ENCODE assay signal across 8 mouse cellular contexts in genomic region chr6:83775638-83776293, GRCm38 (mm10). TPM values are rescaled to one million over a fixed set of nuclear protein-coding genes. Genes with fewer than 3 reads are reported as not detected.
A peak's percentile ranks its signal among the peaks of the same experiment; 100 is the strongest.
DNase-seq lines count a peak whose midpoint lies in the region; ATAC-seq and TF ChIP-seq lines count a peak whose summit lies in the region.

Tex261 (minus strand) TSS chr6:83775813.

- TF ChIP-seq POLR2A in cortical plate, adult 2 months (IDR thresholded peaks at IDR 0.05; ENCODE audit: extremely low read depth, insufficient read depth, low read length) = peak; percentile 56; the same call in 1 of the 2 replicates

- H3K4me1 ChIP-seq in cortical plate, adult 2 months (ENCODE audit: control insufficient read depth, insufficient read depth, low read length) = peaks cover 6% of the 10 kb centered on the region
- H3K4me1 ChIP-seq in megakaryocyte, embryonic 14.5 days = peaks cover 41% of the 10 kb centered on the region

- ATAC-seq in activated CD4-positive, CD25-positive, alpha-beta regulatory T cell, adult 4 months = peak; percentile 89

- H3K36me3 ChIP-seq in megakaryocyte, embryonic 14.5 days (replicated peaks; ENCODE audit: low read length) = peaks cover 33% of the 10 kb centered on the region

- TF ChIP-seq CTCF in cortical plate, adult 2 months (IDR thresholded peaks at IDR 0.05; ENCODE audit: extremely low read depth, insufficient read depth, low read length) = peak; percentile 83

- peak within 1 kb of the TSS; percentile 57 for H3K27ac ChIP-seq in cortical plate, adult 2 months (ENCODE audit: insufficient read depth, low read length)

- DNase-seq in gastrocnemius, adult 8-10 months (ENCODE audit: low spot score in 2 of 2) = peak; percentile 80 to 82
- peak; percentile 96 for DNase-seq in hindlimb bud, embryonic 11.5 days (ENCODE audit: extremely low spot score, low read depth, low spot score)
- DNase-seq in left cerebral cortex, adult 8-10 months (ENCODE audit: low spot score in 2 of 2) = peak; percentile 75 to 86
- DNase-seq in right cerebral cortex, postnatal 10 days (ENCODE audit: low spot score in 2 of 2) = peak; percentile 94
- DNase-seq in urinary bladder, postnatal 25 days (ENCODE audit: low spot score) = peak; percentile 93

- H3K27me3 ChIP-seq in megakaryocyte, embryonic 14.5 days (replicated peaks) = peaks cover 16% of the 10 kb centered on the region

- H3K9me3 ChIP-seq in megakaryocyte, embryonic 14.5 days = peaks cover 5% of the 10 kb centered on the region; the same call in 1 of the 2 replicates

- peak within 1 kb of the TSS; percentile 78 for H3K4me3 ChIP-seq in cortical plate, adult 2 months (ENCODE audit: insufficient read depth, low read length)
- peak within 1 kb of the TSS; percentile 98 for H3K4me3 ChIP-seq in megakaryocyte, embryonic 14.5 days (replicated peaks)

RNA-seq across cellular contexts. Expression of gene Tex261, which starts in this region (rescaled TPM):
- 10 to 100 TPM; 76.3 to 79.6 TPM for polyA plus RNA-seq in activated CD4-positive, CD25-positive, alpha-beta regulatory T cell, adult 4 months (2017; shearing (Covaris generic))
- polyA plus RNA-seq in cortical plate, adult 2 months (2012; rRNA removed) = 39.8 and 41.4 TPM in 2 replicates
- 10 to 100 TPM; 46.9 to 56.0 (median 53.8) TPM for total RNA-seq in gastrocnemius, adult 8-10 months (2022)
- 10 to 100 TPM; 38.3 to 49.8 (median 44.3) TPM for total RNA-seq in left cerebral cortex, adult 8-10 months (2022)
- polyA plus RNA-seq in megakaryocyte, embryonic 14.5 days (2012; ENCODE audit: insufficient read depth, low replicate concordance) = 14.8 and 27.4 TPM in 2 replicates

Comparison
In these comparisons a context has a peak if more than half of its experiments do, and no peak if none do; other contexts are left out.
1. Peak in every context shown above with its lines: DNase-seq, ATAC-seq, H3K4me3 ChIP-seq and H3K27ac ChIP-seq.